Mouse (Mus musculus) neutrophil, adult 59 days (primary cell): ENCODE data around the gene Snx20. TPM values are rescaled to one million over a fixed set of nuclear protein-coding genes. Genes with fewer than 3 reads are reported as not detected.

Experiments
- total RNA-seq, 2 experiments: library from RNA; stranded (reverse); gene quantifications; 1 replicate in 1 of 2; 2 replicates in 1 of 2; pipeline ENCODE4 v1.2.4; 2023

Gene Snx20
- total RNA-seq, result 100 to 1,000 TPM; 107 to 116 TPM

DNA sequence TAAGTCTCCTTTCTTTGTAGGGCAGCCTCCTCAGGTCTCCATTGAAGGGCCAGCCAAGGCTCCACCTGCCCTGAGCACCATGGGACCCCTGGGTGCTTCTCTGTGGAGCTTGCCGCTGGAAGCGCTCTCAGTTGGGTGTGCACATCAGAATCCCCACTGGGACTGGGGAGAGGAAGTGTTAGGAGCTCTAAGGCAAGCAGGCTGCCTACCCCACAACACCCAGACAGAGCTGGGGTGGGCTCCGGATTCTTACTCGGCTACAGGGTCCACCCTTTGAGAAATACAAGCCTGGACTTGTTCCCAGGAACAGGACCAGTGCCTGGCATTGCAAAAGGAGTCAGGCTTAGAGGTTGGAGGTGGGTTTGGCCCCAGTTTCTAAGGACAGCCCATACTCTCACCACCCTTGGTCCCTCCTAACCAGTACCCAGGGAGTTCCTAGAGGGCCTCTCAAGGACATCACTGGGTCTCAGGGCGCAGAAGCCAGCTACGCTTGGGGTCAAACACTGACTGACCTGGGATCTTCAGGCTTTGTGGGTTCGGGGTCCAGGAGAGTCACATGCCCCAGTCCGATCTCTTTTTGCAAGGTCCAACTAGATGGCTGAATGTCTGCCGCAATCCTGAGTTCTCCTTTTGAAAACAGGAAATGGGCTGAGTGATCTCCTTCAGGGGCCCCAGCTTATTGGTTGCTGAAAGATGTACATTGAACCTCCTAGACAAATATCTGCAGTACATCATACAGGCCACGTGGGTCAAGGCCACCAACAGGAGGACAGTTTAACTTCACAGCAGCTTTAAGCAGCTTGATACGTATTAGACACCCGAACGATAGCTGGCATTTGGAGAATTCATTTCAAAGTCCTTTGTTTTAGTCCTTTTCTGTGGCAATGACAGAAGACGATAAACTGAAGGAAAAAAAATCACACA, at the start of gene Snx20:
Gene Snx20, minus strand, starts transcription at position 655 of the 924 bp plus-strand sequence.

GRCm38 (mm10) chr8:88646837-88647778, 11.2 kb upstream of the Snx20 start, which contains the start of gene Nod2:
Gene Nod2, plus strand, starts transcription at chr8:88647315.

Other genes starting within 250 kb of the Snx20 start
- gene Nkd1, start 114.8 kb downstream of the Snx20 start, total RNA-seq, result not detected
- 10 to 100 TPM in 1 of 2 experiments, 1 to 10 TPM in 1; 9.5 to 10.9 TPM for gene Nod2, start 11.2 kb upstream of the Snx20 start, total RNA-seq
- 10 to 100 TPM; 42.5 to 50.5 TPM for gene Cyld, start 60.9 kb upstream of the Snx20 start, total RNA-seq